Mouse (Mus musculus): ENCODE measurements around the gene Zfp706.

The Zfp706 gene

DNA sequence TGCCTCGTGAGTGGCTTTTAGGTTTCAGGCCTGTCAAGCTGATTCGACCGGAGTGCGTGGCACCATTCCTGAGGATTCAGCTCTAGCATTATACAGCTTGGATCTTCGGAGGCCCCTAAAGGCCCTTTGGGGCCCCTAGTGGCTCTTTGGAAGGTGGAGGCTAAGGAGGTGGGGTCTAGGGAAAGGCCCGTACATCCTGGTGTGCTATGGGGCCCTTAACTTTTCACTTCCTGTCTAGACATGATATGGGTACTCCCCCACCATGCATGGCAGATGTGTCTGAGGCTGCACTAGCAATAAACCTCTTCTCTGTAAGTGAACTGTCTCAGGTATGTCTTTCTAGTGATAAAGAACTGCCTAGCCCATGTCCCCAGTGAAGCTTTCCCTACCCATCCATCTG is 44.6 kb downstream of the Zfp706 start:
- in situ Hi-C loops (cut with MboI; ENCODE audit: unreplicated experiment in 2 of 2), result no loop called here

DNA sequence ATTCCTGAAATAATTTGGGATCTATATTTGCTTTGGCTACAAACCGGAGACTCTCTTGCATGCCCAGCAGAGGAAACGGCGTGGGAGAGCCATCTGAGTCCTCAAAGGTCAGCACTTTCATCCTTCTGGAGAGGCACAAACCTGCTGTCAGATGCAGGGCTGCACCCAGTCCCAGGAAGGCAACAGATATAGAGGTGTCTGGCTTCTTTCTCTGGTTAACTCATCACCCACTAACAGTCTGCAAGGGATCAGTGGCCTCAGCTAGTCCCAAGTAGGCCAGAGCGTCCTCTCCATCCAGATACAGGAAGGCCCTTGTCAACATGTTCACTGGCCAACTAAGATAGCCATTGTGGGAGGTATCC is 46.7 kb downstream of the Zfp706 start:
- in situ Hi-C loops (cut with MboI; ENCODE audit: unreplicated experiment in 2 of 2), result no loop called here

DNA sequence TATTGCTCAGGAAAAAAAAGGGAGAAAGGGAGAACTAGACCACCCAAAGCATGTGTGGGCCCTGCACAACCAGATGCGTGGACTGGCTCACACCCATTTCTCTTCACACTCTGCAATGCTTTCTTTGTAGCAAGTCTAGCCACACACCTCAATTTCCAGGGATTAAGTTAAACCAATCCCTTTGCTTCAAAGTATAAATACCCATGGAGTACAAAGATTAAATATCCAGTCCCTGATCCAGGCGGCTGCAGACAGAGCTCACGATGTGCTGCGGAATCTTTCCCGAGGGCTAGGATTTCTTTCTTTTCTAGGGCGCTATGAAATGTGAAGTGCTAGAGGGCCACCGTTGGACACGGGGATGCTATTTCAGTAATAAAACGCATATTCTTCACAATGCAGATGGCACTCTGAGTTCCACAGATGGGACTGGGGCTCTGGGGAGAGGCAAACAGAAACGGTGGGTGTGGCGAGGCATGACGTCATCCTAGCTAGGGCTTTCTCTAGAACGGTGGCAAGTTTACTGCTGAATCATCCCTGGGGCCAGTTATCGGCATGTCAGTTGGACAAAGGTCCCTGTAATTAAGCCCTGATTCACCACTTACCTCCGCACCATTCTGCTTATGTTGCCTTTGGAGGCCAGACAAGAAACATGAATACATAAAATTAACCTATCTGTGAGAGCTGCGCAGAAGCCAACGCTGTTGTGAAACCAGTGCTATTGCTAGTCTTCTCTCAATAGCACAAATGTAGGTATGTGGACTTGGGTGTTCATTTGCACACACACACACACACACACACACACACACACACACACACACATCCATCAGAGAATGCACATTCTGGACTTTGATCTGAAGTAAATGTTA is 47.3 kb downstream of the Zfp706 start:
- in situ Hi-C loops (cut with MboI; ENCODE audit: unreplicated experiment in 2 of 2), result no loop called here

DNA sequence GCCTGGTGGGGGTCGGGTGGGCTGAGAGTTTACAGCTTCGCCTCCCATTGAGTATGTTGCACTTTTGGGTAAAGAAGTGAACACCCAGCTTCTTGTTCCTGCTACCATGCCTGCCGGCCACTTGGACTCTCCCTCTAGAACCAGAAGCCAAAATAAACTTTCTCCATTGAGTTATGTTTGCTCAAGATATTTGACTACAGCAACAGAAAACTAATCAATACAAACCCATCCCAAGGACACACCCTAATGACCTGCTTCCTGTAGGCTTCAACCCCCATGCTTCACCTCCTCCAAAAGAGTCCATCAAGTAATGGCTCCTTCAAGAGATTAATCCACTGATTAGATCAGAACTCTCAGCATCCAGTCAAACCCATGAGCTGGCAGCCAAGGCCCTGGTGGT is 51.4 kb downstream of the Zfp706 start:
- in situ Hi-C loops (cut with MboI; ENCODE audit: unreplicated experiment in 2 of 2), result no loop called here

DNA sequence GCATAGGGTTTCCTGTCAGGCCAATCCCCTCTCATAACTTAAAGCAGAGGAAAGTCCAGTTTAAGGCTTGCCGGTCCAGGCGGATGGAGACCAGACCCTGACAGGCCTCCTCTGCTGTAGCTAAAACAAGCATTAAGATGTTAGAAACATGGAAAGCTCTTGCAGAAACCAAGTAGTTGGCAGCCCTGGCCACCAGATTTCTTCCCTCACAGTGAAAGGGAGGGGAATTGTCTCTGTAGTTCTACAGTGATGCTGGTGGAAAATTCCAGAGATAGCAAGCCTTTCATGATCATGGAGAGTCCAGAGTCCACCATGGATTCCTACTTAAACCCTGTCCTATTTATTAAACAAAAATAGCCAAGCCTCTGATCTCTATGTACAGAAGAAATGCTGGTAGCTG is 57.3 kb downstream of the Zfp706 start:
- in situ Hi-C loops (cut with MboI; ENCODE audit: unreplicated experiment in 2 of 2), result no loop called here

GRCm38 (mm10) chr15:36948866-36949546 is 58.6 kb downstream of the Zfp706 start:
- in situ Hi-C loops (cut with MboI; ENCODE audit: unreplicated experiment in 2 of 2), result no loop called here

Data from v-Abl transformed pro-B cells (cell line).